Mouse (Mus musculus) small intestine, adult 2 months (tissue): ENCODE results near the gene Armc7. TPM values are rescaled to one million over a fixed set of nuclear protein-coding genes. Genes with fewer than 3 reads are reported as not detected.
A peak's percentile ranks its signal among the peaks of the same experiment; 100 is the strongest.
"Not testable (repeated sequence)": the region's sequence is repeated elsewhere in the genome, so short reads cannot be mapped to it uniquely, and the experiment has no call there.

Experiments
- H3K27ac ChIP-seq: fragments of 200-500 bp; 2 replicates; pipeline ENCODE4 v1.5.1; 2012; ENCODE audit warnings: low read depth, low read length, control low read depth, inconsistent platforms; ENCODE audit not compliant: insufficient read depth
- H3K27me3 ChIP-seq: fragments of 200-500 bp; 2 replicates; pipeline ENCODE4 v1.6.1; 2012; ENCODE audit warnings: mild to moderate bottlenecking, moderate library complexity, low read length, inconsistent platforms; ENCODE audit not compliant: control insufficient read depth, insufficient read depth
- H3K36me3 ChIP-seq: fragments of 200-500 bp; 2 replicates; pipeline ENCODE4 v1.6.1; 2012; ENCODE audit warnings: mild to moderate bottlenecking, low read length, control low read depth, inconsistent platforms; ENCODE audit not compliant: control insufficient read depth, insufficient read depth
- H3K4me1 ChIP-seq: fragments of 200-500 bp; 2 replicates; pipeline ENCODE4 v1.6.1; 2012; ENCODE audit warnings: low read length, inconsistent platforms, mixed read lengths; ENCODE audit not compliant: control insufficient read depth, insufficient read depth, insufficient read length
- H3K4me3 ChIP-seq: fragments of 200-500 bp; 2 replicates; pipeline ENCODE4 v1.5.1; 2012; ENCODE audit warnings: low read depth, mild to moderate bottlenecking, control low read depth, inconsistent platforms, low read length, moderate library complexity
- CTCF ChIP-seq: fragments of 200-500 bp; IDR thresholded peaks from 2 replicates; pipeline ENCODE4 v1.5.1; 2012; ENCODE audit warnings: low read depth, mild to moderate bottlenecking, control low read depth, inconsistent platforms, low read length, moderate library complexity, mixed read lengths; ENCODE audit not compliant: insufficient replicate concordance, insufficient read length; ENCODE audit errors: extremely low read depth
- POLR2A ChIP-seq: fragments of 200-500 bp; IDR thresholded peaks from 2 replicates; pipeline ENCODE4 v1.6.1; 2012; ENCODE audit warnings: low read depth, mild to moderate bottlenecking, control low read depth, inconsistent platforms, low read length, moderate library complexity
- WGBS: fragments of 180-500 bp; shearing (Covaris S2); methylation state at CpG from one replicate; pipeline ENCODE4 v1.1.7; 2018; 5-methylcytosine and 5-hydroxymethylcytosine counted together
- polyA plus RNA-seq: library from polyadenylated mRNA; depleted of rRNA; stranded (reverse); fragments of >200 nt; gene quantifications from 2 replicates; pipeline ENCODE4 v1.2.3, GENCODE M21; 2012

The Armc7 gene
- polyA plus RNA-seq, 1 experiment: 16.3 TPM

GRCm38 (mm10) chr11:115448075-115448474, 27.4 kb upstream of the Armc7 start:
- Histone ChIP-seq H3K27ac (peak overlapping the region; percentile 96), H3K36me3 (no peaks in the 10 kb centered on the region), H3K4me3 (peak overlapping the region; percentile 59), H3K27me3 (no peaks in the 10 kb centered on the region), H3K4me1 (peaks cover 58% of the 10 kb centered on the region)
- TF ChIP-seq POLR2A: no peak
- TF ChIP-seq CTCF: no peak
- 30% methylated on average over 16 of the region's 16 CpGs for WGBS

- peaks cover 64% of the 10 kb centered on the region for H3K4me1 ChIP-seq
- no peaks in the 10 kb centered on the region for H3K27me3 ChIP-seq
- TF ChIP-seq CTCF: no peak
- no peak for TF ChIP-seq POLR2A
- H3K4me3 ChIP-seq: no peak overlapping the region; the same call in 1 of the 2 replicates
- H3K36me3 ChIP-seq: no peaks in the 10 kb centered on the region
- H3K27ac ChIP-seq: peak overlapping the region; percentile 96
- 29% methylated on average over 7 of the region's 7 CpGs for WGBS
These were observed 26.5 kb upstream of the Armc7 start for GRCm38 (mm10) chr11:115448998-115449397.

GRCm38 (mm10) chr11:115450176-115450575, 25.3 kb upstream of the Armc7 start:
- TF ChIP-seq POLR2A (no peak), CTCF (no peak)
- Histone ChIP-seq H3K27ac (peak overlapping the region; percentile 96), H3K27me3 (no peaks in the 10 kb centered on the region), H3K36me3 (no peaks in the 10 kb centered on the region), H3K4me3 (peak overlapping the region; percentile 19), H3K4me1 (peaks cover 61% of the 10 kb centered on the region)
- 29% methylated on average over 7 of the region's 7 CpGs for WGBS

- Histone ChIP-seq H3K4me3 (no peak overlapping the region), H3K27ac (peak overlapping the region; percentile 51), H3K4me1 (peaks cover 62% of the 10 kb centered on the region), H3K36me3 (no peaks in the 10 kb centered on the region), H3K27me3 (no peaks in the 10 kb centered on the region)
- no peak for TF ChIP-seq CTCF
- TF ChIP-seq POLR2A: no peak
- 25% methylated on average over 8 of the region's 8 CpGs for WGBS
These were observed 23.7 kb upstream of the Armc7 start for GRCm38 (mm10) chr11:115451781-115452241.

- WGBS: 32% methylated on average over 7 of the region's 7 CpGs
- Histone ChIP-seq H3K4me3 (no peak overlapping the region), H3K4me1 (peaks cover 65% of the 10 kb centered on the region), H3K27me3 (no peaks in the 10 kb centered on the region), H3K27ac (peak overlapping the region; percentile 51), H3K36me3 (no peaks in the 10 kb centered on the region)
- no peak for TF ChIP-seq CTCF
- no peak for TF ChIP-seq POLR2A
These were observed 23.1 kb upstream of the Armc7 start for GRCm38 (mm10) chr11:115452281-115452860.

GRCm38 (mm10) chr11:115453306-115453705, 22.2 kb upstream of the Armc7 start:
- TF ChIP-seq POLR2A: no peak
- TF ChIP-seq CTCF: no peak
- H3K4me3 ChIP-seq: no peak overlapping the region
- no peaks in the 10 kb centered on the region for H3K27me3 ChIP-seq
- H3K4me1 ChIP-seq: peaks cover 64% of the 10 kb centered on the region
- H3K27ac ChIP-seq: no peak overlapping the region
- H3K36me3 ChIP-seq: no peaks in the 10 kb centered on the region
- 59% methylated on average over 4 of the region's 4 CpGs for WGBS

- H3K27me3 ChIP-seq: not testable (repeated sequence)
- WGBS: 91% methylated on average over 6 of the region's 6 CpGs
- H3K4me1 ChIP-seq: peaks cover 55% of the 10 kb centered on the region
These were observed 20.6 kb upstream of the Armc7 start for GRCm38 (mm10) chr11:115454822-115455221.

More at GRCm38 (mm10) chr11:115454822-115455221, 20.6 kb upstream of the Armc7 start:
- H3K27ac ChIP-seq, H3K36me3 ChIP-seq, H3K4me3 ChIP-seq: not testable (repeated sequence)
